Mouse (Mus musculus) forebrain, embryonic 15.5 days (tissue): ENCODE results near the gene Cfi. TPM values are rescaled to one million over a fixed set of nuclear protein-coding genes. Genes with fewer than 3 reads are reported as not detected.

Experiments used
- ATAC-seq: fragments of 200-750 bp; cut with Nextera tagmentation; replicated peaks from 2 replicates; pipeline ENCODE4 v1.8.0; 2017; ENCODE audit warnings: mild to moderate bottlenecking, moderate TSS enrichment, moderate library complexity
- H3K27ac ChIP-seq: fragments of 300-500 bp; sonication (generic); replicated peaks from 2 replicates; pipeline ENCODE4 v1.5.1; 2015; ENCODE audit warnings: mild to moderate bottlenecking, inconsistent platforms
- H3K27me3 ChIP-seq: fragments of 300-500 bp; sonication (generic); 2 replicates; pipeline ENCODE4 v1.6.1; 2015; ENCODE audit warnings: inconsistent platforms
- H3K36me3 ChIP-seq: fragments of 300-500 bp; sonication (generic); 2 replicates; pipeline ENCODE4 v1.6.1; 2015; ENCODE audit warnings: mild to moderate bottlenecking, inconsistent platforms
- H3K4me1 ChIP-seq: fragments of 300-500 bp; sonication (generic); 2 replicates; pipeline ENCODE4 v1.6.1; 2015; ENCODE audit warnings: inconsistent platforms
- H3K4me2 ChIP-seq: fragments of 300-500 bp; sonication (generic); replicated peaks from 2 replicates; pipeline ENCODE4 v1.6.1; 2015; ENCODE audit warnings: mild to moderate bottlenecking, inconsistent platforms
- H3K4me3 ChIP-seq: fragments of 300-500 bp; sonication (generic); 2 replicates; pipeline ENCODE4 v1.5.1; 2015; ENCODE audit warnings: mild to moderate bottlenecking, inconsistent platforms
- H3K9ac ChIP-seq: fragments of 300-500 bp; sonication (generic); replicated peaks from 2 replicates; pipeline ENCODE4 v1.6.1; 2015; ENCODE audit warnings: mild to moderate bottlenecking, inconsistent platforms
- H3K9me3 ChIP-seq: fragments of 300-500 bp; sonication (generic); 2 replicates; pipeline ENCODE4 v1.6.1; 2016; ENCODE audit warnings: inconsistent platforms
- WGBS: fragments of 180-500 bp; shearing (Covaris S2); methylation state at CpG from one replicate; pipeline ENCODE4 v1.1.7; 2015; ENCODE audit warnings: mixed read lengths; 5-methylcytosine and 5-hydroxymethylcytosine counted together
- polyA plus RNA-seq: library from polyadenylated mRNA; unstranded; fragments of >200 nt; fragmentation: Nextera tagmentation; extraction: Ambion mirVana; gene quantifications from 2 replicates; pipeline ENCODE4 v1.2.1, GENCODE M21; 2015

Gene Cfi
- 0.23 and 0.28 TPM in 2 replicates for polyA plus RNA-seq

GRCm38 (mm10) chr3:129835388-129835934 is at the start of gene Cfi:
Gene Cfi, plus strand, starts transcription at chr3:129835884.
- Histone ChIP-seq H3K9ac (no peak within 1 kb of the TSS), H3K4me2 (no peak within 1 kb of the TSS), H3K9me3 (no peaks in the 10 kb centered on the region), H3K27ac (no peak within 1 kb of the TSS), H3K27me3 (0 out of 2 replicates have a peak, but pooled peaks cover 2% of the 10 kb centered on the region), H3K4me3 (no peak within 1 kb of the TSS), H3K4me1 (no peaks in the 10 kb centered on the region), H3K36me3 (no peaks in the 10 kb centered on the region)
- no peak for ATAC-seq
- 73% methylated on average over 6 of the region's 6 CpGs for WGBS

GRCm38 (mm10) chr3:129793801-129794200 is 41.9 kb upstream of the Cfi start:
- Histone ChIP-seq H3K36me3 (no peaks in the 10 kb centered on the region), H3K4me3 (no peak overlapping the region), H3K9ac (no peak overlapping the region), H3K4me2 (no peak overlapping the region), H3K4me1 (no peaks in the 10 kb centered on the region), H3K27me3 (no peaks in the 10 kb centered on the region), H3K9me3 (no peaks in the 10 kb centered on the region), H3K27ac (no peak overlapping the region)
- 88% methylated on average over 5 of the region's 5 CpGs for WGBS
- no peak for ATAC-seq

DNA sequence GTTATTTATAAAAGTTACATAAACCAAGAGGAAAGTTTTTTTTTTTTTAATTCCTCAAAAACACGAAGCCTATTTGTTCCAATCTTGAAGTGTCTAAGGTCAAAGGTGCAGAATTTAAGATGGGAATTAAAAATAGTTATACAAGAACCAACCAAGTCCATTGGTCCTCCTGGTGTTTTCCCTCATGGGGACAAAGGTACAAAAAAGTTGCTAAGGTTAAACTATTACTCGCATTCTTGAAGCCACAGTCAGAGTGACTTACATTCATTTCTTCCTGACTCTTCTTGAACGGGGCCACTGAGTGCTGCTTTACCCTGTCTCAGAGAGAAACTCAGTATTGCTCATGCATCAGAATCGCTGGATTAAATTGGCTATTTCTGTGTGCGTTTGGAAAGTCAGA is 38.3 kb upstream of the Cfi start:
- no peaks in the 10 kb centered on the region for H3K4me1 ChIP-seq
- H3K4me2 ChIP-seq: no peak overlapping the region
- 78% methylated on average over 5 of the region's 5 CpGs for WGBS
- ATAC-seq: no peak
- no peak overlapping the region for H3K9ac ChIP-seq
- H3K27me3 ChIP-seq: no peaks in the 10 kb centered on the region
- no peak overlapping the region for H3K27ac ChIP-seq
- no peaks in the 10 kb centered on the region for H3K9me3 ChIP-seq
- no peak overlapping the region for H3K4me3 ChIP-seq
- no peaks in the 10 kb centered on the region for H3K36me3 ChIP-seq

GRCm38 (mm10) chr3:129798551-129798950 is 37.1 kb upstream of the Cfi start:
- no peaks in the 10 kb centered on the region for H3K27me3 ChIP-seq

GRCm38 (mm10) chr3:129799011-129799410 is 36.7 kb upstream of the Cfi start:
- no peaks in the 10 kb centered on the region for H3K4me1 ChIP-seq
- H3K36me3 ChIP-seq: no peaks in the 10 kb centered on the region
- no peak overlapping the region for H3K4me2 ChIP-seq
- WGBS: 77% methylated on average over 2 of the region's 2 CpGs
- ATAC-seq: no peak
- H3K4me3 ChIP-seq: no peak overlapping the region
- H3K9ac ChIP-seq: no peak overlapping the region
- H3K27me3 ChIP-seq: no peaks in the 10 kb centered on the region
- no peaks in the 10 kb centered on the region for H3K9me3 ChIP-seq
- H3K27ac ChIP-seq: no peak overlapping the region

More at GRCm38 (mm10) chr3:129798551-129798950, 37.1 kb upstream of the Cfi start:
- 86% methylated on average over 11 of the region's 11 CpGs for WGBS
- H3K36me3 ChIP-seq: no peaks in the 10 kb centered on the region
- no peak overlapping the region for H3K4me3 ChIP-seq
- no peak overlapping the region for H3K27ac ChIP-seq
- no peak for ATAC-seq
- H3K9ac ChIP-seq: no peak overlapping the region
- no peaks in the 10 kb centered on the region for H3K9me3 ChIP-seq
- H3K4me1 ChIP-seq: no peaks in the 10 kb centered on the region
- H3K4me2 ChIP-seq: no peak overlapping the region

DNA sequence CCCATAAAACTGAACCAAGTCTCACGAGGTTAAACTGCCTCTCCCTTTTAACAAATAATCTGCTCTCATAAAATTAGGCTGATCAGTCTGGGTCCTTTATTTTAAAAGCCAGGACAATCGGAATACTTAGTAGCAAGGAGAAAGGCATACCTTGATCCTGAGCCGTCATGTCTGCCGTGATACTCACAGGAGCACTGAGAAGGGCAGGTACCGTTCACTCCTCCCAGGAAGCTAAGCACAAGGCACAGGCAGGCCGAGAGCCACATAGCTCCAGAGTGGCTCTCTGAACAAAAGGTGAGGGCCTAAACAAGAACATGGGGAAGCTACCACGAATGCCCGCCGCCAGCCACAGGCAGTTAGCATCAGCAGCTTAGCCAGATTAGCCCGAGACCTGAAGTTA is 31.9 kb upstream of the Cfi start, which contains the start of gene Lrit3:
Lrit3 (minus strand) TSS at position 266 of the 400 bp plus-strand sequence.
- no peaks in the 10 kb centered on the region for H3K4me1 ChIP-seq
- 80% methylated on average over 10 of the region's 10 CpGs for WGBS
- no peak for ATAC-seq

DNA sequence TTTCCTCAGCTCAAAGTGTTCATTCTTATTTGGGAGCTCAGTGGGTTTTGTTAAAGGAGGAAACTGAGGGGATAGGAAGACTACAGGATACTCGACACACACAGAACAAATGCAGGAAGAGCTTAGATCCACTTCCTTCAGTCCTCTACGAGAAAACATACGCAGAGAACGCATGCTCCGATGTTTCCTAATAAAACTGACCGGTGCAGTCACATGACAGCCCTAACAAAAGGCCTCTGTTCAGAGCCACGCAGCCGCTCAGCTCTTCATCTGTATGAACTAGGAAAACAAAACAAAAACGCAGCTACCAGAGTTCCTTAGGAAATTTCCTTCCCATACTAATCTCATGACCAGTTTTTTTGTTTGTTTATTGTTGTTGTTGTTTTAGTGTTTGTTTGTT is 14.8 kb upstream of the Cfi start:
- Histone ChIP-seq H3K27ac (no peak overlapping the region), H3K36me3 (peaks cover 23% of the 10 kb centered on the region), H3K4me2 (no peak overlapping the region), H3K4me3 (no peak overlapping the region), H3K4me1 (no peaks in the 10 kb centered on the region), H3K9me3 (no peaks in the 10 kb centered on the region), H3K27me3 (no peaks in the 10 kb centered on the region), H3K9ac (no peak overlapping the region)
- no peak for ATAC-seq
- WGBS: 55% methylated on average over 9 of the region's 9 CpGs

More for the DNA sequence above, 31.9 kb upstream of the Cfi start, which contains the start of gene Lrit3:
- Histone ChIP-seq H3K9ac (no peak within 1 kb of the TSS), H3K4me3 (no peak within 1 kb of the TSS), H3K27me3 (no peaks in the 10 kb centered on the region), H3K4me2 (no peak within 1 kb of the TSS), H3K9me3 (no peaks in the 10 kb centered on the region), H3K27ac (no peak within 1 kb of the TSS), H3K36me3 (no peaks in the 10 kb centered on the region)

GRCm38 (mm10) chr3:129821736-129822135 is 13.9 kb upstream of the Cfi start:
- peaks cover 26% of the 10 kb centered on the region for H3K36me3 ChIP-seq
- H3K4me2 ChIP-seq: no peak overlapping the region
- H3K4me3 ChIP-seq: no peak overlapping the region
- no peak overlapping the region for H3K9ac ChIP-seq
- no peaks in the 10 kb centered on the region for H3K9me3 ChIP-seq
- no peaks in the 10 kb centered on the region for H3K27me3 ChIP-seq
- no peaks in the 10 kb centered on the region for H3K4me1 ChIP-seq
- ATAC-seq: no peak
- 79% methylated on average over 8 of the region's 8 CpGs for WGBS
- no peak overlapping the region for H3K27ac ChIP-seq

- H3K36me3 ChIP-seq: peaks cover 26% of the 10 kb centered on the region
- ATAC-seq: no peak
- H3K4me1 ChIP-seq: no peaks in the 10 kb centered on the region
- no peak within 1 kb of the TSS for H3K9ac ChIP-seq
- no peak within 1 kb of the TSS for H3K27ac ChIP-seq
- 28% methylated on average over 11 of the region's 11 CpGs for WGBS
- H3K27me3 ChIP-seq: no peaks in the 10 kb centered on the region
- no peak within 1 kb of the TSS for H3K4me2 ChIP-seq
- no peak within 1 kb of the TSS for H3K4me3 ChIP-seq
- H3K9me3 ChIP-seq: no peaks in the 10 kb centered on the region
Measured at GRCm38 (mm10) chr3:129822206-129822775, 13.4 kb upstream of the Cfi start, which contains the start of gene Rrh. Gene Rrh, minus strand, starts transcription at chr3:129822587.

GRCm38 (mm10) chr3:129823293-129823692 is 12.4 kb upstream of the Cfi start:
- Histone ChIP-seq H3K36me3 (peaks cover 26% of the 10 kb centered on the region), H3K9me3 (no peaks in the 10 kb centered on the region), H3K4me3 (no peak overlapping the region), H3K9ac (no peak overlapping the region), H3K4me2 (no peak overlapping the region), H3K27me3 (no peaks in the 10 kb centered on the region), H3K4me1 (no peaks in the 10 kb centered on the region), H3K27ac (no peak overlapping the region)
- 0 out of 2 replicates have a peak, but pooled peaks have one; percentile 27 for ATAC-seq
- WGBS: 53% methylated on average over 5 of the region's 5 CpGs

GRCm38 (mm10) chr3:129824146-129824545 is 11.5 kb upstream of the Cfi start:
- no peak for ATAC-seq
- Histone ChIP-seq H3K9ac (no peak overlapping the region), H3K4me2 (no peak overlapping the region), H3K27ac (no peak overlapping the region), H3K36me3 (peaks cover 26% of the 10 kb centered on the region), H3K4me3 (no peak overlapping the region), H3K27me3 (no peaks in the 10 kb centered on the region), H3K4me1 (0 out of 2 replicates have a peak, but pooled peaks cover 2% of the 10 kb centered on the region), H3K9me3 (no peaks in the 10 kb centered on the region)
- 82% methylated on average over 4 of the region's 4 CpGs for WGBS

DNA sequence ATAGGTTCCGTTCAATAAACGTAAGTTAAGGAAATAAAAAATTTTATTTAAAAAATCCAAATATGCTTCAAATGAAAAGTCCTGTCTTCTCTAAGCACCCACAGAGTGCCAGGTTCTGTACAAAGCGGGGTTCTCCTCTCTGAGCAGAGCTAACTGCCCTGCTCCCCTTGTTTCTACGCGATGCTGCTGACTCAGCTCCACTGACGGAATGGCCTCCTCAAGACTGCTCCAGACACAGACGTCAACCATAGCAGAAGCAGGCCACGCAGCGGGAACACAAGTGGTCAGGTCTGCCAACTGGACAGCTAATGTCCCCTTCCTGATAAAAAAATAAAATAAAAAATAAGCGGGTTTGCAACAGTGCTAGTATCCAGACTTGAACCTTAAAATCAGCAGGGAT is 10.8 kb upstream of the Cfi start:
- Histone ChIP-seq H3K4me3 (no peak overlapping the region), H3K9ac (no peak overlapping the region), H3K36me3 (peaks cover 26% of the 10 kb centered on the region), H3K4me2 (no peak overlapping the region), H3K4me1 (peaks cover 10% of the 10 kb centered on the region), H3K27ac (no peak overlapping the region), H3K9me3 (no peaks in the 10 kb centered on the region), H3K27me3 (no peaks in the 10 kb centered on the region)
- ATAC-seq: no peak
- WGBS: 93% methylated on average over 10 of the region's 10 CpGs

- H3K9me3 ChIP-seq: no peaks in the 10 kb centered on the region
- H3K27ac ChIP-seq: no peak overlapping the region
- no peak for ATAC-seq
- no peak overlapping the region for H3K9ac ChIP-seq
- 89% methylated on average over 10 of the region's 10 CpGs for whole genome bisulfite sequencing
- peaks cover 15% of the 10 kb centered on the region for H3K4me1 ChIP-seq
- no peak overlapping the region for H3K4me2 ChIP-seq
- H3K27me3 ChIP-seq: no peaks in the 10 kb centered on the region
- H3K4me3 ChIP-seq: no peak overlapping the region
- peaks cover 24% of the 10 kb centered on the region for H3K36me3 ChIP-seq
Measured at GRCm38 (mm10) chr3:129826691-129827090, 9.0 kb upstream of the Cfi start.
